Mouse (Mus musculus) cortical plate, adult 2 months (tissue): Measurements from ENCODE around the gene Endov.

ENCODE experiments used
- CTCF ChIP-seq: fragments of 200-500 bp; IDR thresholded peaks from 2 replicates; pipeline ENCODE4 v1.5.1; 2011; ENCODE audit warnings: mild to moderate bottlenecking, control low read depth, low read length; ENCODE audit not compliant: insufficient read depth; ENCODE audit errors: extremely low read depth
- POLR2A ChIP-seq: fragments of 200-500 bp; IDR thresholded peaks from 2 replicates; pipeline ENCODE4 v1.6.1; 2011; ENCODE audit warnings: mild to moderate bottlenecking, low read length, control low read depth; ENCODE audit not compliant: insufficient read depth; ENCODE audit errors: extremely low read depth

DNA sequence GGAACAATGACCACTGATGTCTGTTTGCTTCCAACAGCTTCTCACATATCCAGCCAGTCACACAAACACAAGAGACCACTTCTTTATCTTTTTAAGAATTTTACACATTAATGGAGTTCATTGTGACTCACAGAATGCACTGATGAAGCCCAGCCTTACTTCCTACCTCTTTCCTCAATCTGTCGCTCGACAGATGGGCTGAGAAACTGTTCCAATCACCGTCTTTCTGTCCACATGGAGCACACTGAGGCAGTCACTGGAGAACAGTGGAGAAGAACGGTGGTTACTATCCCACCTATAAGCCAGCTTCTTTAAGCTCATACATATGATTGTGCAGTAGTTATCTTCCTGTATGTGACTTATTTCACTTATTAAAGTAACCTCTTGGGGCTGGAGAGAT lies 13.3 kb upstream of the Endov start:
- TF ChIP-seq POLR2A (no peak), CTCF (no peak)
